Mouse (Mus musculus) liver, embryonic 15.5 days (tissue): ENCODE data around the gene U2surp. TPM values are rescaled to one million over a fixed set of nuclear protein-coding genes. Genes with fewer than 3 reads are reported as not detected.
A peak's percentile ranks its signal among the peaks of the same experiment; 100 is the strongest.

Source experiments
- ATAC-seq: fragments of 200-750 bp; cut with Nextera tagmentation; 2 replicates; pipeline ENCODE4 v1.8.0; 2017; ENCODE audit warnings: moderate number of reproducible peaks, mild to moderate bottlenecking, moderate library complexity; ENCODE audit not compliant: insufficient read depth
- H3K27ac ChIP-seq: fragments of 300-500 bp; sonication (generic); replicated peaks from 2 replicates; pipeline ENCODE4 v1.5.1; 2015; ENCODE audit warnings: mild to moderate bottlenecking, inconsistent platforms
- H3K27me3 ChIP-seq: fragments of 300-500 bp; sonication (generic); 2 replicates; pipeline ENCODE4 v1.6.1; 2015; ENCODE audit warnings: mild to moderate bottlenecking, inconsistent platforms
- H3K36me3 ChIP-seq: fragments of 300-500 bp; sonication (generic); replicated peaks from 2 replicates; pipeline ENCODE4 v1.6.1; 2015; ENCODE audit warnings: moderate library complexity, mild to moderate bottlenecking, inconsistent platforms
- H3K4me1 ChIP-seq: fragments of 300-500 bp; sonication (generic); replicated peaks from 2 replicates; pipeline ENCODE4 v1.6.1; 2015; ENCODE audit warnings: inconsistent platforms
- H3K4me2 ChIP-seq: fragments of 300-500 bp; sonication (generic); 2 replicates; pipeline ENCODE4 v1.6.1; 2015; ENCODE audit warnings: moderate library complexity, mild to moderate bottlenecking, inconsistent platforms
- H3K4me3 ChIP-seq: fragments of 300-500 bp; sonication (generic); replicated peaks from 2 replicates; pipeline ENCODE4 v1.5.1; 2015; ENCODE audit warnings: mild to moderate bottlenecking, inconsistent platforms
- H3K9ac ChIP-seq: fragments of 300-500 bp; sonication (generic); 2 replicates; pipeline ENCODE4 v1.6.1; 2015; ENCODE audit warnings: moderate library complexity, mild to moderate bottlenecking, inconsistent platforms
- H3K9me3 ChIP-seq: fragments of 300-500 bp; sonication (generic); replicated peaks from 2 replicates; pipeline ENCODE4 v1.6.1; 2016; ENCODE audit warnings: inconsistent platforms
- WGBS: fragments of 180-500 bp; shearing (Covaris S2); methylation state at CpG from one replicate; pipeline ENCODE4 v1.1.7; 2015; ENCODE audit warnings: mixed read lengths; ENCODE audit not compliant: insufficient replicate concordance; 5-methylcytosine and 5-hydroxymethylcytosine counted together
- polyA plus RNA-seq: library from polyadenylated mRNA; unstranded; fragments of >200 nt; fragmentation: Nextera tagmentation; extraction: Ambion mirVana; gene quantifications from 2 replicates; pipeline ENCODE4 v1.2.1, GENCODE M21; 2015

Gene U2surp
- polyA plus RNA-seq, 1 experiment from 2014 or later = 52.1 TPM

GRCm38 (mm10) chr9:95451931-95452330 is 59.9 kb downstream of the U2surp start:
- Histone ChIP-seq H3K4me2 (no peak overlapping the region), H3K4me1 (no peaks in the 10 kb centered on the region), H3K4me3 (no peak overlapping the region), H3K9ac (no peak overlapping the region), H3K27me3 (no peaks in the 10 kb centered on the region), H3K36me3 (peaks cover 16% of the 10 kb centered on the region; the same call in 1 of the 2 replicates), H3K9me3 (no peaks in the 10 kb centered on the region), H3K27ac (no peak overlapping the region)
- WGBS = 54% methylated on average over 3 of the region's 3 CpGs
- no peak for ATAC-seq

- Histone ChIP-seq H3K4me3 (no peak overlapping the region), H3K27ac (no peak overlapping the region), H3K9me3 (no peaks in the 10 kb centered on the region), H3K27me3 (no peaks in the 10 kb centered on the region), H3K9ac (no peak overlapping the region), H3K4me2 (no peak overlapping the region), H3K4me1 (no peaks in the 10 kb centered on the region), H3K36me3 (0 out of 2 replicates have a peak, but pooled peaks cover 4% of the 10 kb centered on the region)
- WGBS = 79% methylated on average over 8 of the region's 8 CpGs
- ATAC-seq = no peak
Measured at GRCm38 (mm10) chr9:95450586-95450985, 61.2 kb downstream of the U2surp start.

- H3K4me1 ChIP-seq = no peaks in the 10 kb centered on the region
Measured at GRCm38 (mm10) chr9:95442321-95442731, 69.5 kb downstream of the U2surp start.

GRCm38 (mm10) chr9:95437883-95438282 is 73.9 kb downstream of the U2surp start:
- no peaks in the 10 kb centered on the region for H3K4me1 ChIP-seq
- H3K27ac ChIP-seq = no peak overlapping the region
- no peak overlapping the region for H3K4me2 ChIP-seq
- no peaks in the 10 kb centered on the region for H3K36me3 ChIP-seq
- H3K27me3 ChIP-seq = peaks cover 15% of the 10 kb centered on the region; the same call in 1 of the 2 replicates
- no peaks in the 10 kb centered on the region for H3K9me3 ChIP-seq
- H3K4me3 ChIP-seq = no peak overlapping the region
- WGBS = 74% methylated on average over 9 of the region's 9 CpGs
- no peak for ATAC-seq
- H3K9ac ChIP-seq = no peak overlapping the region

More at GRCm38 (mm10) chr9:95442321-95442731, 69.5 kb downstream of the U2surp start:
- H3K27ac ChIP-seq = no peak overlapping the region
- no peak overlapping the region for H3K4me2 ChIP-seq
- H3K27me3 ChIP-seq = peaks cover 23% of the 10 kb centered on the region; the same call in 1 of the 2 replicates
- 13% methylated on average over 13 of the region's 13 CpGs for WGBS
- no peak for ATAC-seq
- H3K36me3 ChIP-seq = no peaks in the 10 kb centered on the region
- no peak overlapping the region for H3K4me3 ChIP-seq
- H3K9ac ChIP-seq = no peak overlapping the region
- H3K9me3 ChIP-seq = no peaks in the 10 kb centered on the region

GRCm38 (mm10) chr9:95436294-95436613 is 75.5 kb downstream of the U2surp start:
- no peaks in the 10 kb centered on the region for H3K4me1 ChIP-seq
- ATAC-seq = no peak
- no peaks in the 10 kb centered on the region for H3K9me3 ChIP-seq
- no peak overlapping the region for H3K4me3 ChIP-seq
- H3K9ac ChIP-seq = no peak overlapping the region
- no peaks in the 10 kb centered on the region for H3K36me3 ChIP-seq
- H3K4me2 ChIP-seq = no peak overlapping the region
- 0 out of 2 replicates have a peak, but pooled peaks cover 4% of the 10 kb centered on the region for H3K27me3 ChIP-seq
- 62% methylated on average over 4 of the region's 4 CpGs for WGBS
- no peak overlapping the region for H3K27ac ChIP-seq

GRCm38 (mm10) chr9:95435506-95436293 is 76.1 kb downstream of the U2surp start:
- no peak overlapping the region for H3K9ac ChIP-seq
- H3K27ac ChIP-seq = no peak overlapping the region
- H3K9me3 ChIP-seq = no peaks in the 10 kb centered on the region
- no peak for ATAC-seq
- no peaks in the 10 kb centered on the region for H3K36me3 ChIP-seq
- WGBS = 62% methylated on average over 20 of the region's 20 CpGs
- no peaks in the 10 kb centered on the region for H3K4me1 ChIP-seq
- H3K4me3 ChIP-seq = no peak overlapping the region
- 0 out of 2 replicates have a peak, but pooled peaks cover under 1% of the 10 kb centered on the region for H3K27me3 ChIP-seq
- H3K4me2 ChIP-seq = no peak overlapping the region

- WGBS = 63% methylated on average over 4 of the region's 4 CpGs
Measured at GRCm38 (mm10) chr9:95428277-95428676, 83.5 kb downstream of the U2surp start.

GRCm38 (mm10) chr9:95413911-95414310 is 97.9 kb downstream of the U2surp start:
- no peaks in the 10 kb centered on the region for H3K36me3 ChIP-seq
- H3K4me2 ChIP-seq = no peak overlapping the region

More at GRCm38 (mm10) chr9:95428277-95428676, 83.5 kb downstream of the U2surp start:
- Histone ChIP-seq H3K36me3 (no peaks in the 10 kb centered on the region), H3K27ac (no peak overlapping the region), H3K9me3 (no peaks in the 10 kb centered on the region), H3K4me3 (no peak overlapping the region), H3K9ac (no peak overlapping the region), H3K27me3 (no peaks in the 10 kb centered on the region), H3K4me1 (no peaks in the 10 kb centered on the region), H3K4me2 (no peak overlapping the region)
- ATAC-seq = no peak

GRCm38 (mm10) chr9:95412047-95412446 is 99.7 kb downstream of the U2surp start:
- Histone ChIP-seq H3K4me3 (no peak overlapping the region), H3K27ac (no peak overlapping the region), H3K9me3 (no peaks in the 10 kb centered on the region), H3K27me3 (peaks cover 42% of the 10 kb centered on the region), H3K4me1 (no peaks in the 10 kb centered on the region; the same call in 1 of the 2 replicates), H3K9ac (no peak overlapping the region), H3K4me2 (no peak overlapping the region), H3K36me3 (no peaks in the 10 kb centered on the region)
- ATAC-seq = no peak
- 64% methylated on average over 4 of the region's 4 CpGs for WGBS

More at GRCm38 (mm10) chr9:95413911-95414310, 97.9 kb downstream of the U2surp start:
- H3K27me3 ChIP-seq = peaks cover 23% of the 10 kb centered on the region
- no peak overlapping the region for H3K4me3 ChIP-seq
- no peak overlapping the region for H3K27ac ChIP-seq
- no peak overlapping the region for H3K9ac ChIP-seq
- no peaks in the 10 kb centered on the region for H3K4me1 ChIP-seq
- no peaks in the 10 kb centered on the region for H3K9me3 ChIP-seq
- no peak for ATAC-seq

- Histone ChIP-seq H3K4me1 (peaks cover 6% of the 10 kb centered on the region), H3K4me2 (peak overlapping the region; percentile 68), H3K9me3 (no peaks in the 10 kb centered on the region), H3K27ac (no peak overlapping the region), H3K27me3 (peaks cover 83% of the 10 kb centered on the region), H3K4me3 (peak overlapping the region; percentile 47), H3K9ac (no peak overlapping the region), H3K36me3 (no peaks in the 10 kb centered on the region)
- WGBS = under 1% methylated on average over 24 of the region's 24 CpGs
- ATAC-seq = no peak
Measured at GRCm38 (mm10) chr9:95407586-95408220, 104.1 kb downstream of the U2surp start.
